Mouse (Mus musculus): ENCODE data around the gene Mllt10. TPM values are rescaled to one million over a fixed set of nuclear protein-coding genes. Genes with fewer than 3 reads are reported as not detected.

Gene Mllt10
- polyA plus RNA-seq, 1 experiment from 2014 or later, result 77.6 TPM

DNA sequence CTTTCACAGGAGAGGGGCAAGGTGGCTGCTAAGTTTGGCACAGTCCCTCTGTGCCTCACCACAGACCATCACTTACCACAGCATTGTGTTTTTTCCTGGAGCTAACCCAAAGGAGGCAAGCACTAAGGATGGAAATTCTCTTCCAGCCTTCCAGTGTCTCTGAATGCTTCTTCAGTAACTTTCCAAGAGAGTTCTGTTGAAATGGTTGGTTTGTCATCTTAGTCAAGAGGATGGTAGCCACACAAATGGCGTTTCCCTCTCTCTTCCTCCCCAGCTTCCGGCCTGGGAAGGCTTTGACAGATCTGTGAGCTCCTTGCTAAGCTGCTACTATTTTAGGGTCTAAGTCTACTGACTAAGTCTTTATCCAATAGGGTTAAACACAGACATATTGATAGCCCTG lies 17.5 kb upstream of the Mllt10 start, which contains the start of gene A930004D18Rik:
Gene A930004D18Rik, minus strand, starts transcription at position 247 of the 400 bp plus-strand sequence.
- Histone ChIP-seq H3K9me3 (no peaks in the 10 kb centered on the region), H3K4me1 (replicated peaks) (peaks cover 49% of the 10 kb centered on the region), H3K27me3 (no peaks in the 10 kb centered on the region), H3K27ac (no peak within 1 kb of the TSS), H3K9ac (replicated peaks) (no peak within 1 kb of the TSS), H3K4me3 (replicated peaks) (no peak within 1 kb of the TSS), H3K36me3 (no peaks in the 10 kb centered on the region), H3K4me2 (no peak within 1 kb of the TSS)
- ATAC-seq (ENCODE audit: insufficient number of reproducible peaks, insufficient read depth, low FRiP score, low TSS enrichment, low read depth), result no peak
- WGBS, result 68% methylated on average over 2 of the region's 2 CpGs

DNA sequence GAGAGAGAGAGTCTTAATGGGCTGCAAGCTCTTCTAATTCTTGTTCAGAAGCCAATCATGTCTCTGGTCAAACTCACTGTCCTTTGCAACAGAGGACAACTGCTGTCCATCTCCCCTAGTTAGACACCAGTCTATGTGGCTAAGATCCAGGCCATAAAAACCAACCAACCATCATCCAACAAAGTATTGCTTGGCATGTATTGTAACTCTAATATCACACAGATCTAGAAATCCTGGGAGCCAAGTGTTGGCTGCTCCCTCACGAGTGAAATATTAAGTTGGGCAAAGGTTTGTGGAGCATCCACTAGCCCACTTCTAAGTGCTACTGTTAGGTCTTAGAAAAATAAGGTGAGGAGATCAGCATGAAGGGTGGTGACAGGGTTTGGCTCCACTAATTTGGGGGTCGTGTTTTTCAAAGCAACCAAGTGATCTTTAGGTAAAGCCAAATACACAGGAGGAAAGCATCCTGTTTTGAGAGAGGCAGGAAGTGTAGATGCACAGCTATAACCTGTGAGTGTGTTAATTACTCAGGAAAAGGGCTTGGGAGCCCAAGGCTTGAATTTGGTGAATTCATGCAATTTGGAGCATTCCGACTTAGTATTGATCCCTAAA lies 16.8 kb upstream of the Mllt10 start:
- Histone ChIP-seq H3K4me1 (replicated peaks) (peaks cover 50% of the 10 kb centered on the region), H3K4me3 (replicated peaks) (no peak overlapping the region), H3K36me3 (no peaks in the 10 kb centered on the region), H3K4me2 (no peak overlapping the region), H3K27me3 (no peaks in the 10 kb centered on the region), H3K9me3 (no peaks in the 10 kb centered on the region), H3K27ac (no peak overlapping the region), H3K9ac (replicated peaks) (no peak overlapping the region)
- no peak for ATAC-seq (ENCODE audit: insufficient number of reproducible peaks, insufficient read depth, low FRiP score, low TSS enrichment, low read depth)
- WGBS, result 44% methylated on average over 3 of the region's 3 CpGs

DNA sequence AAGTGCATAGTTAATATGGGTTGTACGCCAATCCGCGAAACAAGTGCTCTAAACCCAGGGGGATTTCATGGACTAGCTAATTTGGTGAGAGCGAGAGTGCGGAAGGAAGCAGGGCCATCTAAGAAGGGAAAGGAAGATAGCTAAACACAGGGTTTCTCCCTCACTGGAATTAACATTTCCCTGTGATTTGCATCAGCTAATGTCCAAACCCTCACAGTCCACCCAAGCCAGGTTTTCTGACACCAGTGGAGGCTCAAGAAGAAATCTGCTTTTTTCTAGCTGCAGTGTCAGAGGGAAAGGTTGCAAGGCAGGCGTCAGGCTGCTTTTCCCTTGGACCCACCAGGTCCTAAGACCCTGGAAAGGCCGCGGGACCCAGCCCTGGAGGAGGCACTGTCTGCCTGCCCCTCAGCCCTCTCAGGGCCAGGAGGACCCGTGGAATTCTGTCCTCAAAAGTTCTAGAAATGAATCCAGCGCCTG lies 16.1 kb upstream of the Mllt10 start:
- WGBS, result 35% methylated on average over 10 of the region's 10 CpGs
- ATAC-seq (ENCODE audit: insufficient number of reproducible peaks, insufficient read depth, low FRiP score, low TSS enrichment, low read depth), result no peak
- Histone ChIP-seq H3K36me3 (no peaks in the 10 kb centered on the region), H3K4me1 (replicated peaks) (peaks cover 46% of the 10 kb centered on the region), H3K27me3 (no peaks in the 10 kb centered on the region), H3K4me2 (peak overlapping the region; percentile 62), H3K9ac (replicated peaks) (no peak overlapping the region), H3K9me3 (no peaks in the 10 kb centered on the region), H3K4me3 (replicated peaks) (no peak overlapping the region), H3K27ac (no peak overlapping the region)

DNA sequence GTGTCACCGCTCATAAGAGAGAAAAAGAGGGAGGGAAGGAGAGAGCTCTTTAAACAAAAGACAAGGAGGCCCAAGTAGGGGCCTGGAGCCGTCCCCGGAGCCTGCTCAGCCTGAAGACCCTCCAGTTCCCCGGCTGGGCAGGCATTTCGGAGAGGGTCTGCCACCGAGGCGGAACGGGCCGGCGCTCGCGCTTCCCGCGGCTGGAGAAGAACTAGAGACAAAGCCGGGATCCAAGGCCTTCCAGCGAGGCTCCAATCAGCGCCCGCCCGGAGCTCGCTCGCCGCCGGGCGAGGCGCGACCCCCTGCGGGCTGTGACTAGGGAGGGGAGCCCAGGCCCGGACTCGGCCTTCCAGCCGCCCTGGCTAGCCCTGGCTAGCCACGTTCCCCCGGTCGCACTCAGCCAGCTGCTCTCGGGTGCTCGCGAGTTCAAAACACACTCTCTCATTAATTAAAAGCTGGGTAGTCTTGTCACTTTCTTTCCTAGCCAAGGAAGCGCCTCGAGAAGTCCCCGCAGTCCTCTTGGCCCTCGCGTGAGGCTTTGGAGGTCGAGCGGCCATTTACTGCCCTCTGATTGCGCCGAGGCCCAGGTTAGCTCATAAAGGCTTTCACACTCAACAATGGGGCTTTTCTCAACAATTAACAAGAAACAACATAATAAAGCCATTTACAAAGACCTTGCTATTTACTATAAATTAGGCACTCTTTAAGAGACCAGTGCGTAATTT lies 15.3 kb upstream of the Mllt10 start:
- Histone ChIP-seq H3K4me2 (peak overlapping the region; percentile 62), H3K9me3 (no peaks in the 10 kb centered on the region), H3K36me3 (no peaks in the 10 kb centered on the region), H3K4me1 (replicated peaks) (peaks cover 49% of the 10 kb centered on the region), H3K9ac (replicated peaks) (peak overlapping the region; percentile 76), H3K4me3 (replicated peaks) (peak overlapping the region; percentile 35), H3K27ac (peak overlapping the region; percentile 85), H3K27me3 (no peaks in the 10 kb centered on the region)
- WGBS, result 2% methylated on average over 46 of the region's 46 CpGs
- ATAC-seq (ENCODE audit: insufficient number of reproducible peaks, insufficient read depth, low FRiP score, low TSS enrichment, low read depth), result peak; percentile 48; the same call in 1 of the 2 replicates

DNA sequence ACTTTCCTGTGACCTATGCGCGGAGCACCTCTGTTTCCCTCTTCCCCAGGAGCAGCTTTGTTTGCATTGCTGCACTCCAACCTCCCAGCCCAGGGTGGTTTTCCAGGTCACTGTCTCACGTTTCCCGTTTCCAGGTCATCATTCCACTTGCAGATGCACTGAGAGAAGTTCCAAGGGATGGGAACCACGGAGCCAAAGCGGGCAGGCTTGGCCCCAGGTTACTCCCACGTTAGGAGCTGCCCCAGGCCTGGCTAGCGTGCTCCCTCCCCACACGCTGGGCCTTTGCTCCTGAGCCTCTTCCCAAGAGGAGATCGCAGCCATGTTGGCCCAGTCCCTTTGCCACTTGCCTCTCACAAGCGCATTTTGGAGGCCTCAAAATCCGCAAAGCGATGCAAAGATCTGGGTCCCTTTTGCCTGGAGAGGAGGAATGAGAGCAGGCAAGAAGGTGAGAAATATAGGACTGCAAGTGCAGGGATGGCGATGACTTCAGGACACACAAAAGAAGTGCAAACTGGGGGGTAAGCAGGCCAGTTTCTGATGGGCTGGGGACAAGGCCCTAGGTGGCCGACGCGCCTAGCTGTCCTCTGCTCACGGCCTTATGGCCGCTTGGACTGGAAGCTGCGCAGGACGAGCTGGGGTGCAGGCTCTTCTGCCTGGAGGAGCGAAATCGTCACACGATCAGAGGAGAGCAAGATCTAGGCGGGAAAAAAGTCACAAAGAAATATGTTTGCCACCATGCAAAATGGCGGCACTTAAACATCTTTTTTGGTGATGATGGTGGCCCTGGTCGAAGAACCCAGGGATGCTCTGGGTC lies 14.5 kb upstream of the Mllt10 start:
- ATAC-seq (ENCODE audit: insufficient number of reproducible peaks, insufficient read depth, low FRiP score, low TSS enrichment, low read depth), result no peak
- Histone ChIP-seq H3K4me2 (peak overlapping the region; percentile 62), H3K4me3 (replicated peaks) (peak overlapping the region; percentile 23), H3K27me3 (no peaks in the 10 kb centered on the region), H3K36me3 (no peaks in the 10 kb centered on the region), H3K9ac (replicated peaks) (peak overlapping the region; percentile 66), H3K9me3 (no peaks in the 10 kb centered on the region), H3K4me1 (replicated peaks) (peaks cover 49% of the 10 kb centered on the region), H3K27ac (peak overlapping the region; percentile 85)
- WGBS, result 15% methylated on average over 27 of the region's 27 CpGs

DNA sequence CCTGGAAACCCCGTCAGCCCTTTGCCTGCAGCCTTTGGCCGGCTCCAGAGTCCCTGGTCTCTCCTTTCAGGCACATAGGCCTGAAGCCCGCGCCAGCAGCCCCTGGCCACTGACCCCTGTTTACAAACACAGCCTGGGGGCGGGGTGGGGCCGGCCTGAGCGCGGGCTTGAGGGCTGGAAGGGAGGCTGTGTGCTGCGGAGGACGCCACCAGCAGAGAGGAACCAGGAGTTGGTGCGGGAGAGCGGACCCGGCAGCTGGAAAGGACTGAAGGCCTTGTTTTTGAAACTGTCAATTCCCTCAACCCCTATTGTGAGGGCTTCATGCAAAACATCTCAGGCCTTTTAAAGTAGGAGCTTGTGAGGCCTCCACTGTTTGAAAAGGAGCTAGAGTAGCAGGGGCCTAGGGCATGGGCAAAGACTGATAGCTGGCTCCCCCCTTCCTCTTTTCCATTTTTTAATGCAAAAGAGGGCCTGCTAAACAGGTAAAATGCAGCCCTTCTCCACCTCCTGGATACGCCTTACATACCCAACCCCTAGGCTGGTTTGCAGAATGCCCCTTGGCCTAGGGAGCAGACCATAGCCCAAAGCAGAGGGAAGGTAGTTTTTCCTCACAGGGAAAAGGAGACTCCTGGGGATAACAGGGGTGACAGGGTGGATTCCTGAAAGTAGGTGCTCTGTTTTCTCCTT lies 13.7 kb upstream of the Mllt10 start:
- H3K27ac ChIP-seq, result peak overlapping the region; percentile 85
- no peaks in the 10 kb centered on the region for H3K36me3 ChIP-seq
- ATAC-seq (ENCODE audit: insufficient number of reproducible peaks, insufficient read depth, low FRiP score, low TSS enrichment, low read depth), result no peak
- H3K4me1 ChIP-seq (replicated peaks), result peaks cover 49% of the 10 kb centered on the region
- peak overlapping the region; percentile 62 for H3K4me2 ChIP-seq
- peak overlapping the region; percentile 23 for H3K4me3 ChIP-seq (replicated peaks)
- H3K27me3 ChIP-seq, result no peaks in the 10 kb centered on the region
- H3K9ac ChIP-seq (replicated peaks), result peak overlapping the region; percentile 66
- H3K9me3 ChIP-seq, result no peaks in the 10 kb centered on the region
- 6% methylated on average over 14 of the region's 14 CpGs for WGBS

DNA sequence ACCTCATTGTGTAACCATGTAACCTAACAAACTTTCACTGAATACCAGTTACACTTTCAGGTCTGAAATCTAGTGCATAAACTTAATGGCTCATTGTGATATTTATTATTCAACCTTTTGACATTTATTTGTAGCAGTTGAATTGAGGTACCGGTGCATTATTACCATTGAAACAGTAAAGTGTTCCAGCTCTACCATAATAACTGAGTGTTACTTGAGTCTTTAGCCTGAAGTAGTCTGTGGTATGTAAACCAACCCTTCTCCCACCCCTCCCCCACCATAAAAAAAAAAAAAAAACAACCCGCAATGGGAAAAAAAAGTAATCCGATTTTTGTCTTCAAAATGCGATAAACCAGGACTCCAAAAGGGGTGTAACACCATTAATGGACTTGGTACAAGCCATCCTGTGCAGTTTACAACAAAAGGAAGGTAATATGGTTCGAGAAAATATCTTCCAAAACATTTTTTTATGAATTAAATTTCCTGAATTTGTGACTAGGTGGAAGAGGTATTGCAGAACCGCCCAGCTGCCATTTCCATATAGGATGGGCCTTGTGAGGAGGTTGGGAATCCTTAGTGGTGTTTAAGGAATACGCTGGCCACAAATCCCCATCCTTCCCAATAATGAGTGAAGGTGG lies 9.8 kb upstream of the Mllt10 start:
- peak overlapping the region; percentile 100 for H3K9ac ChIP-seq (replicated peaks)
- H3K4me1 ChIP-seq (replicated peaks), result peaks cover 44% of the 10 kb centered on the region
- WGBS, result 4% methylated on average over 7 of the region's 7 CpGs
- ATAC-seq (ENCODE audit: insufficient number of reproducible peaks, insufficient read depth, low FRiP score, low TSS enrichment, low read depth), result no peak
- peak overlapping the region; percentile 89 for H3K4me2 ChIP-seq
- H3K27ac ChIP-seq, result peak overlapping the region; percentile 100
- H3K9me3 ChIP-seq, result no peaks in the 10 kb centered on the region
- no peaks in the 10 kb centered on the region for H3K36me3 ChIP-seq
- H3K27me3 ChIP-seq, result no peaks in the 10 kb centered on the region
- H3K4me3 ChIP-seq (replicated peaks), result peak overlapping the region; percentile 99

DNA sequence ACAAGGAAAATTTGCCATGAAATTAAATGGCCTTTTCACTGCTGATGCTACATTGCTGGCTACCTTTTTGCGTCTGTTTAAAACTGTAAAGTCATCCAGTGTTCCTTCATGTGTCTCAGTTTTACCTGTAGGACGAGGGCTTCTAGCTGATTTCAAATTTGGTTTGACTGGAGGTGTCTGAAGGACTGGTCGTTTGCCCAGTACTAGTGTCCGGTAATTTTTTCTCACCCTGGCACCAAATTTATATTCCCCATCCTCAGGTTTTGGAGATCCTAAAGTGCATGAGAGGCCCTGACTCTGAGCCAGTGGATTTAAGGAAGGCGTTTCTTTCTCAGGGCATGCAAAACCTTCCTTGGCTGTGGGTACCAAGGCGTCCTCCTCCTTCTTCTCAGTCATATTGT lies 9.3 kb upstream of the Mllt10 start:
- no peaks in the 10 kb centered on the region for H3K36me3 ChIP-seq
- H3K27me3 ChIP-seq, result no peaks in the 10 kb centered on the region
- peak overlapping the region; percentile 100 for H3K27ac ChIP-seq
- H3K9me3 ChIP-seq, result no peaks in the 10 kb centered on the region
- peak overlapping the region; percentile 99 for H3K4me3 ChIP-seq (replicated peaks)
- 4% methylated on average over 6 of the region's 6 CpGs for WGBS
- peak overlapping the region; percentile 89 for H3K4me2 ChIP-seq
- H3K4me1 ChIP-seq (replicated peaks), result peaks cover 43% of the 10 kb centered on the region
- no peak for ATAC-seq (ENCODE audit: insufficient number of reproducible peaks, insufficient read depth, low FRiP score, low TSS enrichment, low read depth)
- H3K9ac ChIP-seq (replicated peaks), result peak overlapping the region; percentile 100

DNA sequence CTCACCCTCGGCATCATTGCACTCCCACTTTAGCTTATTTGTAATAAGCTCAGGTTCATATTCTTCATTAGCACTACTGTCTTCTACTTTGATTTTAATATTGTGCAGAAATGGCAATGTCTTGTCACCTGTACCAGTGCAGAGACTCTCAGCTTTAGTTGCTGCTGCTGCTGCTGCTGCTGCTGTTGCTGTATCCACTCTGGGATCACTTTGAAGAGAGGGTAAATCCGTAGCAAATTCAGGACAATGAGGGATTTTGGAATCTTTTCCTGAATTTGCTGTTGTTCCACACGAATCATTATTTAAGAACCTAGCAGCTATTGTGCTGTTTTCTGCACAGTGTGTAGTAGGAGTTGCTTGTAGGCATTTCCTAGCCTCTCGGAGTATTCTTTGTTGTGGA lies 8.9 kb upstream of the Mllt10 start:
- Histone ChIP-seq H3K9me3 (no peaks in the 10 kb centered on the region), H3K4me1 (replicated peaks) (peaks cover 42% of the 10 kb centered on the region), H3K36me3 (no peaks in the 10 kb centered on the region), H3K4me3 (replicated peaks) (peak overlapping the region; percentile 99), H3K27me3 (no peaks in the 10 kb centered on the region), H3K27ac (peak overlapping the region; percentile 100), H3K4me2 (peak overlapping the region; percentile 89), H3K9ac (replicated peaks) (peak overlapping the region; percentile 100)
- no peak for ATAC-seq (ENCODE audit: insufficient number of reproducible peaks, insufficient read depth, low FRiP score, low TSS enrichment, low read depth)
- 2% methylated on average over 4 of the region's 4 CpGs for WGBS

DNA sequence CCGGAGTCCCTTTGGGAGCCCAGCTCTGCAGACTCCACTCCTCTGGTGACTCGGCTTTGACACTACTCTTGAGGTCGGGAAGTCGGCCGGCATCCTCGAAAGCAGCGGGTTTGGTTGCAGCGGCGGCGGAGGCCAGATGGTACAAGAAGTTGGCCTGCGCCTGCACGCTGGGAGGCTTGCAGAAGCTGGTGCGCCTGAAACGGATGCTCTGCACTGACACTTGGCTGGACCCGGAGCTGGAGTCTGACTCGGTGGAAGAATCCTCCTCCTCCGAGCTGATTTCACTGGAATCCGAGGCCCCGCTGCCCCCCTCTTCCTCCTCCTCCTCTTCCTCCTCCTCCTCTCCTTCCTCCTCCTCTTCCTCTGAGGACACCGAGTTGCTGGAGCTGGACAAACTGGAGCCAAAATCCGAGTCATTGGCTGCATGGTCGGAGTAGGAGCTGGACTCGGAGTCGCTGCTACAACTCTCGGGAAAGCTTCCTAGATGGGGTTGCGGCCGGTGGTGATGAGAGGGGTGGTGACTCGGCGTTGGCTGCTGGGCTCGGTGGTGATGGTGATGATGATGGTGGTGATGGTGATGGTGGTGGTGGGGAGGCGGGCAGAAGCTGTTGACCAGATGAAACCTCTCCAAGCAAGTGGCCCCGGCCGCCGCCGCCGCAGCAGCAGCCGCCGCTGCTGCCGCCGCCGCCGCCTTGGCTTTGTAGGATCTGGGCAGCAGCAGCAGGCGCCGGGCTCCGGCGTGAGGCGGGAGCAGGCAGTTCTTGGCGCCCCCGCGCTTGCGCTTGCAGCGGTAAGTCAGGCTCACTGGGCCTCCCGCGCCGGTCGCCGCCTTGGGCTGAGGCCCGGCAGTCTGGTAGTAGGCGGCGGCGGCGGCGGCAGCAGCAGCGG lies 8.0 kb upstream of the Mllt10 start:
- WGBS, result under 1% methylated on average over 61 of the region's 64 CpGs
- peak overlapping the region; percentile 100 for H3K27ac ChIP-seq
- peak overlapping the region; percentile 100 for H3K9ac ChIP-seq (replicated peaks)
- no peaks in the 10 kb centered on the region for H3K36me3 ChIP-seq
- H3K4me2 ChIP-seq, result peak overlapping the region; percentile 89
- no peaks in the 10 kb centered on the region for H3K27me3 ChIP-seq
- H3K4me3 ChIP-seq (replicated peaks), result peak overlapping the region; percentile 99
- no peaks in the 10 kb centered on the region for H3K9me3 ChIP-seq
- peaks cover 43% of the 10 kb centered on the region for H3K4me1 ChIP-seq (replicated peaks)
- ATAC-seq (ENCODE audit: insufficient number of reproducible peaks, insufficient read depth, low FRiP score, low TSS enrichment, low read depth), result no peak

All from limb, embryonic 12.5 days (tissue).